Mouse (Mus musculus) forebrain, embryonic 13.5 days (tissue): ENCODE results near the gene Ccdc24. TPM values are rescaled to one million over a fixed set of nuclear protein-coding genes. Genes with fewer than 3 reads are reported as not detected.
A peak's percentile ranks its signal among the peaks of the same experiment; 100 is the strongest.

ENCODE experiments used
- ATAC-seq: fragments of 200-750 bp; cut with Nextera tagmentation; 2 replicates; pipeline ENCODE4 v1.8.0; 2017
- H3K27ac ChIP-seq: fragments of 300-500 bp; sonication (generic); 2 replicates; pipeline ENCODE4 v1.5.1; 2015; ENCODE audit warnings: inconsistent platforms, mild to moderate bottlenecking, moderate library complexity
- H3K27me3 ChIP-seq: fragments of 300-500 bp; sonication (generic); 2 replicates; pipeline ENCODE4 v1.6.1; 2015; ENCODE audit warnings: mild to moderate bottlenecking, inconsistent platforms
- H3K36me3 ChIP-seq: fragments of 300-500 bp; sonication (generic); 2 replicates; pipeline ENCODE4 v1.6.1; 2015; ENCODE audit warnings: mild to moderate bottlenecking, inconsistent platforms; ENCODE audit not compliant: poor library complexity, severe bottlenecking
- H3K4me1 ChIP-seq: fragments of 300-500 bp; sonication (generic); 2 replicates; pipeline ENCODE4 v1.6.1; 2015; ENCODE audit warnings: inconsistent platforms
- H3K4me2 ChIP-seq: fragments of 300-500 bp; sonication (generic); 2 replicates; pipeline ENCODE4 v1.6.1; 2015; ENCODE audit warnings: inconsistent platforms, mild to moderate bottlenecking, moderate library complexity
- H3K4me3 ChIP-seq: fragments of 300-500 bp; sonication (generic); 2 replicates; pipeline ENCODE4 v1.5.1; 2015; ENCODE audit warnings: mild to moderate bottlenecking, inconsistent platforms
- H3K9ac ChIP-seq: fragments of 300-500 bp; sonication (generic); 2 replicates; pipeline ENCODE4 v1.6.1; 2015; ENCODE audit warnings: mild to moderate bottlenecking, inconsistent platforms
- H3K9me3 ChIP-seq: fragments of 300-500 bp; sonication (generic); replicated peaks from 2 replicates; pipeline ENCODE4 v1.6.1; 2016; ENCODE audit warnings: inconsistent platforms
- WGBS: fragments of 180-500 bp; shearing (Covaris S2); methylation state at CpG from one replicate; pipeline ENCODE4 v1.1.7; 2015; 5-methylcytosine and 5-hydroxymethylcytosine counted together
- polyA plus RNA-seq: library from polyadenylated mRNA; unstranded; fragments of >200 nt; fragmentation: Nextera tagmentation; extraction: Ambion mirVana; gene quantifications from 2 replicates; pipeline ENCODE4 v1.2.1, GENCODE M21; 2015

Gene Ccdc24
- polyA plus RNA-seq, 1 experiment from 2014 or later, result 1.2 TPM

- peak; percentile 46 for ATAC-seq
- Histone ChIP-seq H3K4me2 (peak overlapping the region; percentile 97), H3K27me3 (no peaks in the 10 kb centered on the region), H3K4me3 (peak overlapping the region; percentile 81), H3K27ac (peak overlapping the region; percentile 68), H3K9ac (peak overlapping the region; percentile 85), H3K4me1 (peaks cover 8% of the 10 kb centered on the region), H3K9me3 (no peaks in the 10 kb centered on the region), H3K36me3 (no peaks in the 10 kb centered on the region)
- 0% methylated on average over 52 of the region's 60 CpGs for WGBS
These were observed 36.7 kb downstream of the Ccdc24 start for GRCm38 (mm10) chr4:117835531-117836111.

DNA sequence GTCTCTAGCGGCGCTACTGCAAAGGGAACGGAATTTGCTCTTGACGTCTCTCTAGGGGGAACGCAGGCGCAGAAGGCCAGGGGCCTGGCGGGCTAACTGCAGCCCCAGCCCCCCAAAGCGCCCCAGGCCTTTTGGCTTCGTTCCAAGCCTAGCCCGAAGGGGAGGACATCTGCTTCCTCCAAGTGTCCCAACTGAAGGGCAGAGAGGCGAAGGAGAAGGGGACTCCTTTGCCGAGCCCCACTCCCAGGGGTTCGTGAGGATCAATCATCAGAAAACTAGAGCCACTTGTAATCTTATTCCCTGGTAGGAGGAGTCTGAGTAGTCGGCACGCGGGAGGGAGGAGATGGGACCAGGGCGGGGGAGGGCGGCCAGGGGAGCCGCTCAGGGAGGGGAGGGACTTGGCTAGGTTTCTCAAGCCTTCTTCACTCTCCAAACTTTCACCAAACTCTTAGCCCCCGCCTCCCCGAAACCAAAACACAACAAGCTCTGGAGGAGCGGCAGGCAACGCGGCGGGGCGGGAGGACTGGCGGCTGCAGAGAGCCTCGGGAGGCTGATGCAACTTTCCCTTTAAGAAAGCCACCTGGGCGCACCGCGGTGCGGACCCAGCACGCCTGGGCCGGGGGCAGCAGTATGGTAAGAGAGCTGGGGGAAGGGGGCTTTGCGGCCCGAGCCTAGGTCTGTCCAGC is 37.4 kb downstream of the Ccdc24 start:
- Histone ChIP-seq H3K36me3 (no peaks in the 10 kb centered on the region), H3K27ac (peak overlapping the region; percentile 68), H3K9ac (peak overlapping the region; percentile 85), H3K27me3 (no peaks in the 10 kb centered on the region; the same call in 1 of the 2 replicates), H3K4me3 (peak overlapping the region; percentile 81), H3K4me2 (peak overlapping the region; percentile 97), H3K9me3 (no peaks in the 10 kb centered on the region), H3K4me1 (peaks cover 9% of the 10 kb centered on the region)
- WGBS, result under 1% methylated on average over 35 of the region's 36 CpGs
- peak; percentile 46 for ATAC-seq

- no peak for ATAC-seq
- no peaks in the 10 kb centered on the region for H3K9me3 ChIP-seq
- H3K4me3 ChIP-seq, result peak within 1 kb of the TSS; percentile 81
- H3K27ac ChIP-seq, result peak within 1 kb of the TSS; percentile 68
- no peaks in the 10 kb centered on the region for H3K36me3 ChIP-seq
- H3K27me3 ChIP-seq, result no peaks in the 10 kb centered on the region; the same call in 1 of the 2 replicates
- peak within 1 kb of the TSS; percentile 85 for H3K9ac ChIP-seq
- peaks cover 14% of the 10 kb centered on the region for H3K4me1 ChIP-seq
- peak within 1 kb of the TSS; percentile 97 for H3K4me2 ChIP-seq
- 18% methylated on average over 3 of the region's 3 CpGs for WGBS
These were observed 37.9 kb downstream of the Ccdc24 start, which contains the start of gene Slc6a9 for GRCm38 (mm10) chr4:117834457-117834844. Gene Slc6a9, plus strand, starts transcription at chr4:117834506.

- 80% methylated on average over 9 of the region's 9 CpGs for WGBS
- no peaks in the 10 kb centered on the region; the same call in 1 of the 2 replicates for H3K27me3 ChIP-seq
- H3K4me2 ChIP-seq, result no peak overlapping the region
- H3K4me1 ChIP-seq, result peaks cover 14% of the 10 kb centered on the region
- H3K4me3 ChIP-seq, result no peak overlapping the region
- no peak overlapping the region for H3K9ac ChIP-seq
- no peak for ATAC-seq
- H3K27ac ChIP-seq, result no peak overlapping the region
- no peaks in the 10 kb centered on the region for H3K9me3 ChIP-seq
- no peaks in the 10 kb centered on the region for H3K36me3 ChIP-seq
These were observed 40.3 kb downstream of the Ccdc24 start for GRCm38 (mm10) chr4:117831920-117832691.

DNA sequence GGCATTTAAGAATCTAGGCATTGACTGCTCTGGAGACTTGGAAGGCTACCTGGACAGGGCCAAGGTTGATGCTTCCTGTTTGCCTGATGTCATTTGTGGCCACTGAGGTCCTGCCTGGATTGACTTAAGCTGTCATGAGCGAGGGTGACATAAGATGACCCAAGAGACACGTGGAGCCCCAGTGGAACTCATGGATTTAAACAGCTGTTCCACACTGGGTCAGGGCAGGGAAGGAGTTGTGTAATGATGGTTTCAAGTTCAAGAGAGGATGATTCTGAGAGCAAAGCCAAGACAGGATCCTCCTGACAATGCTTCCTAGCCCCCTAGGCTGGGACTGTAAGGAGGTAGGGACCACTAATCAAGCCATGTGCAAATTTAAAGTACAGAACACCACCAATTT is 40.9 kb downstream of the Ccdc24 start:
- no peak overlapping the region for H3K4me2 ChIP-seq
- H3K4me1 ChIP-seq, result peaks cover 14% of the 10 kb centered on the region
- no peak overlapping the region for H3K9ac ChIP-seq
- no peaks in the 10 kb centered on the region; the same call in 1 of the 2 replicates for H3K27me3 ChIP-seq
- no peak overlapping the region for H3K4me3 ChIP-seq
- H3K27ac ChIP-seq, result no peak overlapping the region
- H3K9me3 ChIP-seq, result no peaks in the 10 kb centered on the region
- no peak for ATAC-seq
- no peaks in the 10 kb centered on the region for H3K36me3 ChIP-seq
- WGBS, result 71% methylated on average over 2 of the region's 2 CpGs

DNA sequence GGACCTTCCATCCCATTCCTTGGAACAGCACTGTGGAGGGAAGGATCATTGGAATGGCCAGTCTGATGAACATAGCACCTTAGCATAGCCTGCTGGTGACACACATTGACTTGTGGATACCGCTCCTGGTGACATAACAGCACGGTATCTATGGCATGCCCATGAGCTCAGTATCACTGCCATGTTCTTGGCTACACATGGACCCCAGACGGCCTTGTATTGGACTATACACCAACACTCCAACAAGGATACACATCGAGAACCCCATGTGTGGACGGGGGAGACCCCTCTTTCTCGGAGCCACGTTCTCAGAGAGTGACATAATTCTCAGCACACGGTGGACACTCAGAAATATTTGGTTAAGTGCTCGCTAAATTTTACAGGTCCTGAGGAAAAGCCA is 41.6 kb downstream of the Ccdc24 start:
- Histone ChIP-seq H3K4me3 (no peak overlapping the region), H3K36me3 (no peaks in the 10 kb centered on the region), H3K9ac (no peak overlapping the region), H3K4me2 (no peak overlapping the region), H3K27me3 (no peaks in the 10 kb centered on the region; the same call in 1 of the 2 replicates), H3K27ac (no peak overlapping the region), H3K9me3 (no peaks in the 10 kb centered on the region), H3K4me1 (peaks cover 14% of the 10 kb centered on the region)
- WGBS, result 94% methylated on average over 9 of the region's 9 CpGs
- no peak for ATAC-seq

- Histone ChIP-seq H3K36me3 (no peaks in the 10 kb centered on the region), H3K9ac (0 out of 2 replicates have a peak overlapping the region, but pooled peaks have one; percentile 26), H3K27me3 (no peaks in the 10 kb centered on the region; the same call in 1 of the 2 replicates), H3K27ac (no peak overlapping the region), H3K4me2 (peak overlapping the region; percentile 32), H3K4me1 (peaks cover 14% of the 10 kb centered on the region), H3K9me3 (no peaks in the 10 kb centered on the region), H3K4me3 (no peak overlapping the region)
- WGBS, result 16% methylated on average over 5 of the region's 5 CpGs
- no peak for ATAC-seq
These were observed 42.2 kb downstream of the Ccdc24 start for GRCm38 (mm10) chr4:117830124-117830551.

GRCm38 (mm10) chr4:117829260-117830123 is 42.9 kb downstream of the Ccdc24 start:
- Histone ChIP-seq H3K4me3 (no peak overlapping the region), H3K4me1 (peaks cover 10% of the 10 kb centered on the region), H3K9me3 (no peaks in the 10 kb centered on the region), H3K36me3 (no peaks in the 10 kb centered on the region), H3K27ac (no peak overlapping the region), H3K27me3 (no peaks in the 10 kb centered on the region; the same call in 1 of the 2 replicates), H3K4me2 (peak overlapping the region; percentile 32), H3K9ac (0 out of 2 replicates have a peak overlapping the region, but pooled peaks have one; percentile 26)
- ATAC-seq, result 0 out of 2 replicates have a peak, but pooled peaks have one; percentile 36
- 7% methylated on average over 12 of the region's 12 CpGs for WGBS

DNA sequence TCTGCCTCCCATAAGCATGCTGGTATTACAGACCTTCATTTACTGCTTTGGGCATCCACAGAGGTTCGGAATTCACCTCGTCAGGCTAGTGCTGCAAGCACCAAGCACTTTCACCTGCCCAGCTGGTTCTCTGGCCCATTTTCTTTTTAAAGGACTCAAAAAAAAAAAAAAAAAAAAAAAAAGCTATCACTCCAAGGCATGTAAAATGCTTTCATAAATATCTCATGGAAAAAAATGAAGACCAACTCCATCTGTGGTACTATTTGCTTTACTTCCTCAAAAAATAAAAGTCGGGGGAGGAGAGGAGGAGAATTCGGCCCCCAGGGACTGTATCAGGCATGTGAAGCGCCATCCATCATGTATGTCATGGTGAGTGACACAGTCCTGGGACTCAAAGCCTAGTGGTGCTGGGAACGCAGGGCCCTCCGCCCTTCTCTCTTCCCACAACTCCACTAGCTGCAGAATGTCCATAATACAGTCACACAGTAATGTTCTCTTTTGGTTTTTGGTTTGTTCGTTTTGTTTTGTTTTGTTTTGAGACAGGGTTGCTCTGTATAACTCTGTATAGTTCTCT is 43.7 kb downstream of the Ccdc24 start:
- H3K9ac ChIP-seq, result no peak overlapping the region
- no peak overlapping the region for H3K4me3 ChIP-seq
- no peaks in the 10 kb centered on the region; the same call in 1 of the 2 replicates for H3K27me3 ChIP-seq
- H3K9me3 ChIP-seq, result no peaks in the 10 kb centered on the region
- no peak overlapping the region for H3K27ac ChIP-seq
- peaks cover 7% of the 10 kb centered on the region for H3K4me1 ChIP-seq
- no peaks in the 10 kb centered on the region for H3K36me3 ChIP-seq
- no peak for ATAC-seq
- 81% methylated on average over 8 of the region's 8 CpGs for WGBS
- H3K4me2 ChIP-seq, result no peak overlapping the region

DNA sequence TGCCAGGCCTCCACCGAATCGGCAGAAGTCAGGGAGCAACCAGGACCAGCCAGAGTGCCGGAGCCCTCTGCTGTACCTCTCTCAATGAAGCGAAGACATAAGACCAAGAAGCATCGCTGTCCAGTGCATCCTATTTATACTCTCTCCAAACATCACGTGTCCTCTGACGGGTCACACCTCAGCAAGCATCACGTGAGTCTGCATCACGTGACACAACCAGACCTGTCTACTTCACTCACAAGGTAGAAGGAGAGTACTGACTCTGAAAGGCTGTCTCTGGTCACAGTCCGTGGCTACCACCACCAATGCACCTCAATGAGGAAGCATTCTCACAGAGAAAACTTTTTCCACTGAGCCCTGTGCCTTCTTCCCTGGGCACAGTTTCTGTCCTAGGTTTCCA is 54.3 kb downstream of the Ccdc24 start:
- no peak for ATAC-seq
- 91% methylated on average over 10 of the region's 10 CpGs for WGBS
- no peak overlapping the region for H3K9ac ChIP-seq
- H3K27me3 ChIP-seq, result no peaks in the 10 kb centered on the region
- no peaks in the 10 kb centered on the region for H3K4me1 ChIP-seq
- no peak overlapping the region for H3K4me2 ChIP-seq
- no peaks in the 10 kb centered on the region for H3K9me3 ChIP-seq
- H3K4me3 ChIP-seq, result no peak overlapping the region
- no peaks in the 10 kb centered on the region for H3K36me3 ChIP-seq
- no peak overlapping the region for H3K27ac ChIP-seq

GRCm38 (mm10) chr4:117816776-117817175 is 55.6 kb downstream of the Ccdc24 start:
- WGBS, result 82% methylated on average over 5 of the region's 5 CpGs
- H3K4me3 ChIP-seq, result no peak overlapping the region
- H3K9ac ChIP-seq, result no peak overlapping the region

More at GRCm38 (mm10) chr4:117816776-117817175, 55.6 kb downstream of the Ccdc24 start:
- no peak for ATAC-seq
- H3K27me3 ChIP-seq, result no peaks in the 10 kb centered on the region
- H3K27ac ChIP-seq, result no peak overlapping the region
- no peaks in the 10 kb centered on the region for H3K36me3 ChIP-seq
- no peaks in the 10 kb centered on the region for H3K4me1 ChIP-seq
- no peak overlapping the region for H3K4me2 ChIP-seq
- no peaks in the 10 kb centered on the region for H3K9me3 ChIP-seq
